Mouse (Mus musculus): ENCODE measurements around the gene Hoxb5.

Gene Hoxb5

DNA sequence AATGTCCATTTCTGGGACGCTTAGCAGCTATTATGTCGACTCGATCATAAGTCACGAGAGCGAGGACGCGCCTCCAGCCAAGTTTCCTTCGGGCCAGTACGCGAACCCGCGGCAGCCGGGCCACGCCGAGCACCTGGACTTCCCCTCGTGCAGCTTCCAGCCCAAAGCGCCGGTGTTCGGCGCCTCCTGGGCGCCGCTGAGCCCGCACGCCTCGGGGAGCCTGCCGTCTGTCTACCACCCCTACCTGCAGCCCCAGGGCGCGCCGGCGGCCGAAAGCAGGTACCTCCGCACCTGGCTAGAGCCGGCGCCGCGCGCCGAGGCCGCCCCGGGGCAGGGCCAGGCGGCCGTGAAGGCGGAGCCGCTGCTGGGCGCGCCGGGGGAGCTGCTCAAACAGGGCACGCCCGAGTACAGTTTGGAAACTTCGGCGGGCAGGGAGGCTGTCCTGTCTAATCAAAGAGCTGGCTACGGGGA, 31.6 kb upstream of the Hoxb5 start:
- in situ Hi-C loops (cut with MboI, MseI) = no loop called here

DNA sequence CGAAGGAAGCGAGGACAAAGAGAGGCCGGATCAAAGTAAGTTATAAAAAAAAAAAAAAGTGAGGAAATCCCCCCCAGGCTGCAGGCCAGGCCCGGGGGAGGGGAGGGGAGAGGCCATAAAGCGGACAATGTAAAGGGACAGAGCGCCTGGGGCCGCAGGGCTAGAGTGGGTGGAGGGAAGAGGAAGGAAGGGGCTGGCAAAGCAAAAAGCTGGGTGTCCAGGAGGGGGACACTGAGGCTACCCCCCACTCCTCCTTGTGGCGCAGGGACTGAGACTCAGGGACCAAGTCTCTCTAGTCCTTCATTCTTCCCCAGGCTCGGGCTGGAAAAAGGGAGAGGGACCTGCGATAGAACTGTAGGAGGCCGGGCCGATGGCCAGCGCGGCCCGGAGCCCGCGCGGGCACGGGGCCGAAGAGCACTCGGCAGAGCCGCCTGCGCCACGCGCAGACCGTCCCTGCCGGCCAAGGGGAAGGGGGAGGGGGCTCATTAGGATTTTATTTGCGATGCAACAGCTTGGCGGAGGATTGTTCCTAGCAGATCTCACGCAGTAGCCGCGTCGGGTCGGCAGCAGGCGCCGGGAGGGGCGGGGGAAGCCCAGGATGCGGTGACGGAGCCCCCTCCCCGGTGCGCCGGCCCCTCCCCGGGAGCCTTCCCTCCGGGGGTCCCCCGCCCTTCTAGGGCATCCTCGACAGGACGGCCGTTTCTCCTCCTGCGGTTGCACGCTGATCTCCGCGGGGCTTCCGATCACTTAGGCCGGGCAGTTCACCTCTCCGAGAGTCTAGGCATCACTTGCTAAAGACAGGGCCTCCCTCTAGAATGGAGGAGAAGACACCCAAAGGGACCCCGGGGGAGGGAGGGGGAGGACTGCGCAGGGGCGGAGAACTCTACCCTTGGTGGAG, 30.9 kb upstream of the Hoxb5 start:
- in situ Hi-C loops (cut with MboI, MseI) = no loop called here

DNA sequence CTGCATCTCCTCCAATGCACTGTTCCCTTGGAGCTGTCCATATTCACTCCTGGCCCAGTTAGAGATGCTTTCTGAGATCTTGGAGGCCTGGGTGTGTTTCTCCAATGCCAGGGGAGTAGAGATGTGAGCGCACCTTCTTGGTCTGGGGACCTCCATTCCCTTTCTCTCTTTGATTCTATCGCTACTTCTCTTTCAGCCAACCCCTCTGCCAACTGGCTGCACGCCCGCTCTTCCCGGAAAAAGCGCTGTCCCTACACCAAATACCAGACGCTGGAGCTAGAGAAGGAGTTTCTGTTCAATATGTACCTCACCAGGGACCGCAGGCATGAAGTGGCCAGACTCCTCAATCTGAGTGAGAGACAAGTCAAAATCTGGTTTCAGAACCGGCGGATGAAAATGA, 28.7 kb upstream of the Hoxb5 start:
- in situ Hi-C loops (cut with MboI, MseI) = no loop called here

DNA sequence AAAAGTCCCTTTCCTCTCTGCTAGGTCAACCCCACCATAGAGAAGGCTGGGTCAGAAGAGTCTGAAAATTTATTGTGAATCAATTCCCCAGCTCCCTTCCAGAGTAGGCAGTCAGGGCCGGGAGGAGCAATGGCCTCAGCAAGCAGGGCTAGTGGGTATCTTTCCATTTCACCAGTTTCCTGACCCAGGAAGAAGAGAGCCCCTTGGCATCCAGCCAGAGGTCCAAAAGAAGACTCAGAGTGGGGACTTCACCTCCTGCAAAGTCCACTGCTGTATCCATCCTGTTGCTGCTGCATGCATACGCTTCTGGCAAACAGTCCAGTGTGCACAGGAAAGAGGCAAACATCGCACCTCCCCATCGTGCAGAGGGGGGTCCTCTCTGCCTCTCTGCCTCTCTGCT, 27.2 kb upstream of the Hoxb5 start:
- in situ Hi-C loops (cut with MboI, MseI) = loop anchor here in 1 of 2 experiments (5.0 kb wide), 1 partner anchor 481 kb away; no protein-coding TSS in a partner anchor

DNA sequence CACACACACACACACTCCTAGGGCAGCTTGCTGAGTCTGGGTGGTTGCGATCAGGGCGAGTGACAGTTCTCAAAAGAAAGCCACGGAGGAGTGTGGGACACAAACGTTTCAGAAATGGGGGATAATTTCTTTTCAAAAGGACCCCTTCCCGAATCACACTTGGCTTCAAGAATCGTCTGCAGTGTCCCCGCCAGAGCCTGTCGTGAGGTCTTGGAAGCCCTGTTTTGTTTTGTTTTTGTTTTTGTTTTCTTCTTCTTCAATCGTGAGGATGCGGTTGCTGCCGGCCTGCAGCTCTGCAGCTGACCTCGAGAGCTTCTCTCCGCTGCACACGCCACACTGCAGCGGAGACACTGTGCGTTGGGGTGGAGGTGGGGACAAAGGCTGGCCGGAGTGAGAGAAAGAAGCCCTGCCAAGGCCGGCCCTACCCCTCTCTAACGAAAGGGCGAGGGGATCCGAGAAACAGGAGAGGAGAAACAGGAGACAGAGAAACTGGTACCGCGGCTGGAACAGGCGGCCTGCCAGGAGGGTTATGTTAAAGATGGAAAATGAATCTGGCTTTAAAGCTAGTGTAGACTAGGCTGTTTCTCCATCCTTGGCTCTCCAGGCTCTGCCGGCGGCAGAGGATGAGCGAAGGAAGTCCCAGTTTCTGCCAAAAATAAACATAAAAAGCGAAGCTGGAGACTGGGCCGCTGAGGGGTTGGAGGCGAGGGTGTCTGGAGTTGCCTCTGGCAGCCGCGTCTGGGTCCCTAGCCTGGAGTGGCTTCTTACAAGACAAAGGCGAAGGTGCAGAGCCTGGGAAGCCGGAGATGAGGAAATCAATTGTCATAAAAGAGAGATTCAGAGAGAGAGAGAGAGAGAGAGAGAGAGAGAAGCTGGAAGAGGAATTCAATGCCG, 25.7 kb upstream of the Hoxb5 start:
- in situ Hi-C loops (cut with MboI, MseI) = loop anchor here in 1 of 2 experiments (5.0 kb wide), 1 partner anchor 480 kb away; no protein-coding TSS in a partner anchor

DNA sequence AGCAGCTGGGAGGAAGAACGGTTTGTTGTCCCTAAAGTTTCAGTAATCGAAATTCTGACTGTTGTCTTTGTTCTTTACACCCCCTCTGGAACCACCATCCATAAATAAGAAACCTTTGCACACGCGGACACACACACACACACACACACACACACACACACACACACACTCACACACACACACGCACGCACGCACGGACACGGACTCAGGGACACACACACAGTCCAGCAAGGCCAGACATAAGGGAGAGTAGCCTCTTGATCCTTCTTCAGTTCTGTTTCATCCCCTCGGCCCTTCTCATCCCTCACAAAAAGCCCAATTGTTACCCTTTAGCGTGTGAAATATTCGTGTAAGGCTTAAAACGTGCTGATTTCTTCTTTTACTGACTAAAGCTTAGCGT, 24.8 kb upstream of the Hoxb5 start:
- in situ Hi-C loops (cut with MboI, MseI) = loop anchor here in 1 of 2 experiments (5.0 kb wide), 1 partner anchor 479 kb away; no protein-coding TSS in a partner anchor

DNA sequence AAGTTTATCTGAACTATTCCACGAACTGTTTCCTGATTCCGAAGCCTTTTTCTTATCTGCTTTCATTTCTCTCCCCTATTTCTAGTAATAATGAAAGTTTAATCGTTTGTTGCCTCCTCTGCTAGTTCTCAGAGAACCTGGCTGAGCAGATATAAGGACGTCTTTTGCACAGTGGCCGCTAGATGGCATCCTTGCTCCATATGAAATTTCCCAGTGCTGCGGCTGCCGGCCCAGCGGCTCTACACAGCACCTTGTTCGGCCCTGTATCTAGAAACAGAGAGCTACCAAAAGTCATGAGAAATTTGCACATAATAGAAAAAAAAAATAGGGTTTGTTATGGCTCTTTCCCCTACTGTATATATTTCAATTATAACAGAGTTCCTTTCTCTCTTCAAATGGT, 24.4 kb upstream of the Hoxb5 start:
- in situ Hi-C loops (cut with MboI, MseI) = loop anchor here in 1 of 2 experiments (5.0 kb wide), 1 partner anchor 479 kb away; no protein-coding TSS in a partner anchor

DNA sequence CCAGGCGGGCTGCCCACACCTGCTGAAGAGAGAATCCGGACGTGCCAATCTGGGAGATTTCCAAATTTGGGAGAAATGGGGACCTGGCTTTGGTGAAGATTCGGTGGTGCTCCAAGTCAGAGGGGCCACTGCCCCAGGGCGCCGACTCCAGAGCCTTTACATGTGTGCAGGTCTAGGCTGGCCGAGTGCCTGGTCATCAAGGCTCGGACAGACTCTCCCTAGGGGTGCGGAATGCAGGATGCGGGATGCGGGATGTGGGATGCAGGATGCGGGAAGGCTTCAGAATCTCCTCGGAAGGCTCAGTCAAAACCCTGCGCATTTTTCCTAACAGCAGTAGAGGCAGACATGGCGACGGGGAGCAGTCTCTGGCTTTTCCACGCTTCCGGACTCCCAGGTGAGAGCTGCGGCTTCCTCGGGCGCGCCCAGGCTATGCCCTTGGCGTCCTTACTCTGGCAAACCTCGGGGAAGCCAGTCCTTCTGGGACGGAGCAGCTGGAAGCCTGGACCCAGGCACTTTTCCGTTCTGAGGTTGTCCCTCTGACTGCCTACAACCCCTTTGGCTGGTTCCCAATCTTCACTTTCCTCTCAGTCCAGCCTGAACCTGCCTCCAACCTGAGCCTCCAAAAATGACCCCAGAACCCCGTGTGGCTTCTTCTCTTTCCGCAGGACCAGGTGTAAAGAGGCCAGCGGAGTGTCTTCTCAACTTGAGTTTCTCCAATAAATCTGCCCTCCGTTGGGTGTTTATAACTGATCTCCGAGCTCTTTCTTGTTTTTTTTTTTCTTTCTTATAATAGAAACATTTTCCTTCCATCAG, 23.5 kb upstream of the Hoxb5 start:
- in situ Hi-C loops (cut with MboI, MseI) = loop anchor here (5.0 to 10.0 kb wide), 2 partner anchors 478 to 585 kb away; no protein-coding TSS in a partner anchor

DNA sequence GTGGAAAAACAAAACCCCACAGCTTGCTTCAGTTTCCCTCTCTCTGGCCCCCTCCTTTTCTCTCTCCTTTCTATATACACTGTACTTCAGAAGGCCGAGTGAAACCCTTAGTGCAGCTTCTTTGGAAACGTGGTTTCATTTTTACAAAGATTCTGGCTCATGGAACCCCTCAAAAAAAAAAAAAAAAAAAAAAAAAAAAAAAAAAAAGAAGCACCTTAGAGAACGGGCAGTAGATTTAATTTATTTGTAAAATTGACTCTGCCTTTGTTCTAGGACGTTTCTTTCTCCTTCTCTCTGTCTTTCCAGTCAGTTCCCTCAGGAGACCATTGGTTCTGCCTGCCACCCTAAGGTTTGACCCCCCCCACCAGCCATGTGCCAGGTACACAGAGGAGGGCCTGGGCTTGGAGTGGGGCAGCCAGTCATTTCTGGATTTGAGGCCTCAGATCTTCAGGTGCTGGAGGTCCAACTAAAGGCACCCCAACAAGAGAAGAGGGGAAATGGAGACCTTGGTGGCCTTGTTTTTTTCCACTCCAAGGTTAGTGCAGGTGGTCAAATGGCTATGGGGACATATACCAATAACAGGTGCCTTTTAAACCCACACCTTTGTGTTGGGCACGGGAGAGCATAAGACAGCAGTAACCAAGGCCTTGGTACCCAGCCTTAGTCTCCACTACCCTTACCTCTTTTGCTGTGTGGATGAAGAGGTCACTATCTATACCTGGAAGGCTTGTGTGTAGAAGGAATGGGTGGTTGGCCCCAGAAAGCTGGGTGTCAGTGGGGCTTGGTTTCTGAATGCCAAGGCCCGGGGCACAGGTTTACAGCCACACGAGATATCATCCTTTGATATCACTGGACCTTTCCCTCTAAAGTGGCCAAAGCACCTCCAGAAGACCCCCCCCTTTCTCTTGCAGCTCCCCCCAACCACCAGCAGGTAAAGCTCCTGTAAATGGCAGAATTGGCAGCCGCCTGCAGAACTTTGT, 22.4 kb upstream of the Hoxb5 start:
- in situ Hi-C loops (cut with MboI, MseI) = loop anchor here in 1 of 2 experiments (10.0 kb wide), 1 partner anchor 584 kb away; no protein-coding TSS in a partner anchor

DNA sequence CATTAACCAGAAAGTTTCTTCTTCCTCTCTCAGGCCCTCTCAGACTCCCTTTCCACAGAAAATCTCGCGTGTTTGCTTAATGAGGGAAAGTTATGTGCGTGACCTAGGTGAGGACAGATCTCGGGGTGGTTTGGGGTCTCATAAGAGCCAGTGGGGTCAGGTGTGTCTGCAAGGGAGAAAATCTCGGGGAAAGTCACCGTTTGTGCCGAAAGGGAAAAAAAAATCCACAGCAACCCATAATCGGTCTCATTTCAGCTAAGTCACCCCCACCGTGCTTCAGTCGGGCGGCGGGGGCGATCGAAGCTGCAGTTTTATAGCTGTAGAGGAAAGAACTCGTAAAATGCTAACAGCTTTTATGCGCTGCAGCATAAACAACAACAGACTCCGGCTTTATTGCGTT, 21.7 kb upstream of the Hoxb5 start:
- in situ Hi-C loops (cut with MboI, MseI) = loop anchor here in 1 of 2 experiments (10.0 kb wide), 1 partner anchor 583 kb away; no protein-coding TSS in a partner anchor

DNA sequence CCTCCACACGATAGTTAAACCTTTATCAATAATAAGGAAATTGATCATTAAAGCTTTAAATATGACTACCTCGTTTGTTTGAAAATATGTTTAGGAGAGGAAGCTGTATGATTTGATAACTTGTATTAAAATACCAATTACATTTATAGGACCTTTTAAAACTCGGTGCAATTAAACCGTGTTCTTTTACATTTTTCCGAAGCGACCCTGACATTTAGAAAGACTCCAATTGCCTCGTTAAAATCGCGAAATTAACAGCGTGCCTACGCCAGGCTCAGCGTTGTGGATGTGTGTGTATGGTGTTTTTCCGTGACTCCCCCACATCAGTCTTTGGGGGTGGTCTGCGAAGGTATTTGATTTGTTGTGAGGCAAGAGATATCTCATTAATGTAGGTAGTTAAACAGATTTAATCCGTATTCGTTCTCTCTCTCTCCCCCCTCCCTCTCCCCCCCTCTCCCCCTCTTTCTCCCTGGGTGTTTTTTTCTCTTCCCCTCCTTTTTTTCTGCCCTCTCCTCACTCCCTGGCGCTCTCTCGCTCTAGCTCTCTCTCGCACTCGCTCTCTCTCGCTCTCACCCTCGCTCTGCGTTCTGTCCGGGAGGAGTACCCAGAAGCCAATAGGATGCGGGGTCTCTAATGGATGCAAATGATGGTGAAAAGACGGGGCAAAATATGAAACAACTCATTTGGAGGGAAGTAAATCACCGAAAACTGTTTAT, 21.1 kb upstream of the Hoxb5 start, which contains the start of gene Hoxb8:
Gene Hoxb8 (plus strand): TSS at position 51 of the 716 bp plus-strand sequence.
- in situ Hi-C loops (cut with MboI, MseI) = loop anchor here in 1 of 2 experiments (10.0 kb wide), 1 partner anchor 583 kb away; no protein-coding TSS in a partner anchor

DNA sequence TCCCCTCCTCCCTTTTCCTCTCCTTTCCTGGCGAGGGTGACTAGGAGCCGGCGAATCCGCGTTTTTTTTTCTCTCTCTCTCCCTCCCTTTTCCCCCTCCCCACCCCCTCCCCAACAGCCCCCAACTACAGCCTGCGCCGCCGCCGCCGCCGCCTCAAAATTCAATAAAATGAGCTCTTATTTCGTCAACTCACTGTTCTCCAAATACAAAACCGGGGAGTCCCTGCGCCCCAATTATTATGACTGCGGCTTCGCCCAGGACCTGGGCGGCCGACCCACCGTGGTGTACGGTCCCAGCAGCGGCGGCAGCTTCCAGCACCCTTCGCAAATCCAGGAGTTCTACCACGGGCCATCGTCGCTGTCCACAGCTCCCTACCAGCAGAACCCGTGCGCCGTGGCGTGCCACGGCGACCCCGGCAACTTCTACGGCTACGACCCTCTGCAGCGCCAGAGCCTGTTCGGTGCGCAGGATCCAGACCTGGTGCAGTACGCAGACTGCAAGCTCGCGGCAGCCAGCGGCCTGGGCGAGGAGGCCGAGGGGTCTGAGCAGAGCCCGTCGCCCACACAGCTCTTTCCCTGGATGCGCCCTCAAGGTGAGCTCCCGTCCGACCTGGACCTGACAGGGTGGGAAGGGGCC, 20.2 kb upstream of the Hoxb5 start:
- in situ Hi-C loops (cut with MboI, MseI) = loop anchor here in 1 of 2 experiments (10.0 kb wide), 1 partner anchor 582 kb away; no protein-coding TSS in a partner anchor

DNA sequence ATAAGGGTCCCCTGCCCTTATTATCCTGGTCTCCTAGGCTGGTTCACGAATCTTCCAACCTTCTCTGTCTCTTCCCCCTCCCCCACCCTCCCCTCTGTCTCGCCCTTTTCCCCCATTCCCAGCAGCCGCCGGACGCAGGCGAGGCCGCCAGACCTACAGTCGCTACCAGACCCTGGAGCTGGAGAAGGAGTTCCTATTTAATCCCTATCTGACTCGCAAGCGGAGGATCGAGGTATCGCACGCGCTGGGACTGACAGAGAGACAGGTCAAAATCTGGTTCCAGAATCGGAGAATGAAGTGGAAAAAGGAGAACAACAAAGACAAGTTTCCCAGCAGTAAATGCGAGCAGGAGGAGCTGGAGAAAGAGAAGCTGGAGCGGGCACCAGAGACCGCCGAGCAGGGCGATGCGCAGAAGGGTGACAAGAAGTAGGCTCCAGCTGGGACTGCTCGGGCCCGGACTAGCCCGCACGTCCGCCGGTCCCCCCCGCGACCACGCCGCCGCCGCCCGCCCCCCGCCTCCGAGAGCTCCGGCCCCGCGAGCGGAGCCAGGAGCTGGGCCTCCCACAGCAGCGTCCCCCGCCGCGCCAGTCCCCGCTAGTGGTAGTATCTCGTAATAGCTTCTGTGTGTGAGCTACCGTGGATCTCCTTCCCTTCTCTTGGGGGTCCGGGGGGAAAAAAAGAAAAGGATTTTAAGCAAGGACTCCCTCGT, 18.9 kb upstream of the Hoxb5 start:
- in situ Hi-C loops (cut with MboI, MseI) = loop anchor here in 1 of 2 experiments (10.0 kb wide), 1 partner anchor 581 kb away; no protein-coding TSS in a partner anchor

DNA sequence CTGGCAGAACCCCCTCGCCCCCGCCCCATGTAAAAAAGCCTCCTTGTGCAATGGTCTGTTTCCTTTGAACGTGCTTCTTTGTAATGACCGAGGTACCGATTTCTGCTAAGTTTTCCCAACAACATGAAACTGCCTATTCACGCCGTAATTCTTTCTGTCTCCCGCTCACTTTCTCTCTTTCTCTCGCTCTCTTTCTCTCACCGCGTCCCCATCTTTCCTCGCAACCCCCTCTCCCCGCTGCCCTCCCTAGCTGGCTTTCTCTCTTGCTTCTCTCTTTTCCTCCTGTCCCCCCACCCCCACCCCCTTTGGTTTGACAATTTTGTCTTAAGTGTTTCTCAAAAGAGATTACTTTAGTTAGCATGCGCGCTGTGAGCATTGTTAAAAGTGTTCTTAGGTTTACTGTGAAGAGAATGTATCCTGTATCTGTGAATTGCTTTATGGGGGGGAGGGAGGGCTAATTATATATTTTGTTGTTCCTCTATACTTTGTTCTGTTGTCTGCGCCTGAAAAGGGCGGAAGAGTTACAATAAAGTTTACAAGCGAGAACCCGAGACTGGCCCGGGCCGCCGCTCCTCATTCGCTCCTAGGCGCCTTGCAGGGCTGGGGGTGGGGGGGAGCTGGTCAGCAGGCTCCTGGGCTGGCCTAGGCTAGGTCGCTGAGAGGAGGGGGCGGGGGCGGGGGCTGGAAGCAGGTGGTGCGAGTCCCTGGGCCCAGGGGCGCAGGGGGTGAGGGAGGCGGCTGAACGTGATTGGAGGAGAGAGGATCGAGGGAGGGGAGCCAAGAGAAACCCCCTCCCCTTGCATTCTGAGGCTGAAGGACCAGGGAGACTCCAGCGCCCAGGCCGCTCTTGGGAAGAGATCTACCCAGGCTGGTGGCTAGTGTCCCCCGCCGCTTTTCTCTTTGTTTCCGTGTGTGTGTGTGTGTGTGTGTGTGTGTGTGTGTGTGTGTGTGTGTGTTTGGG, 18.1 kb upstream of the Hoxb5 start:
- in situ Hi-C loops (cut with MboI, MseI) = loop anchor here in 1 of 2 experiments (10.0 kb wide), 1 partner anchor 580 kb away; no protein-coding TSS in a partner anchor

DNA sequence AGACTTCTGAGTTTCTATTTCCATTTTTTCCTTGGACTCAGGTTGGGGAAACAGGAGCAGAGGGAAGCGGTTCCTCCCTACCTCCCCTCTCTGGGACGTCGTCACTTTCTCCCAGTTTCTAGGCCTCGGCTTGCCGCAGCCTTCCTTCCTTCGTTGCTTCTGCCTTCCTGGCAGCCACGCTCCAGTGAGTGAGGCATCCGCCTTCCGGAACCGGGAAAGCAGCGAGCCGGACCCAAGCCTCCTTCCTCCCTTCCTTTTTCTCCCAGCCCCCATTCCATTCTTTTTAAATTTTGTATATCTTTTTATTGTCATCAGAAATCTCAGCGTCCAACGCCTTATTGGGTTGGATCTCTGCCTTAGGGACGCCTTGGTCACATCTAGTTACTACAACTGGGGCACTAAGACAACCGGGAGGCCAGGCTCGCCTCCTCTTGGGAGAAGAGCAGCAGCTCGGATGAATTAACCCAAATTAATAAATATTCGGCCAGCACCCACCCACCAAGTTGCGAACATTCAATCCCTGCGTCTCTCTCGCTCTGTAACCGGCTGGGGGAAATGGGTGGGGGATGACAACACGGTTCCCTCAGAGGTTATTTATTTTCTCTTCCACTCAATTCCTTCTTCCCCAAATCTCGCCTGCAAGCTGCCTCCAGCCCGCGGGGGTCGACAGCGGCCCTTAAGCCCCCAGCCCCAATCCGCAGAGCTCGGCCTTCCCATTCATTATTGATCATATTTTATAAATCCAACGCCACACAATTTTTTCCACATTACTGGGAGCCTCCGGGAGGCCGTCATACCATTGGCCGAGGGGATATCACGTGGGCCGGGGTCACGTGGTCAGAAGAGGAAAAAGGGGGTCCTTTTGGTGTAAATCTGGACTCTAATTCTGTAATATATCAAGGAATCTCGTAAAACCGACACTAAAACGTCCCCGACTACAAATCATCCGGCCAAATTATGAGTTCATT, 17.1 kb upstream of the Hoxb5 start, which contains the start of gene Hoxb7:
Gene Hoxb7 (plus strand): TSS at position 853 of the 968 bp plus-strand sequence.
- in situ Hi-C loops (cut with MboI, MseI) = loop anchor here in 1 of 2 experiments (10.0 kb wide), 1 partner anchor 579 kb away; no protein-coding TSS in a partner anchor
